Mouse (Mus musculus): ENCODE results near the gene Gm11733. TPM values are rescaled to one million over a fixed set of nuclear protein-coding genes. Genes with fewer than 3 reads are reported as not detected.

Gene Gm11733
- not detected for polyA plus RNA-seq (2012; fragmentation: generic; extraction: Trizol)
- long read RNA-seq, experiment 1, result 0 reads
- long read RNA-seq, experiment 2, result 0 reads

DNA sequence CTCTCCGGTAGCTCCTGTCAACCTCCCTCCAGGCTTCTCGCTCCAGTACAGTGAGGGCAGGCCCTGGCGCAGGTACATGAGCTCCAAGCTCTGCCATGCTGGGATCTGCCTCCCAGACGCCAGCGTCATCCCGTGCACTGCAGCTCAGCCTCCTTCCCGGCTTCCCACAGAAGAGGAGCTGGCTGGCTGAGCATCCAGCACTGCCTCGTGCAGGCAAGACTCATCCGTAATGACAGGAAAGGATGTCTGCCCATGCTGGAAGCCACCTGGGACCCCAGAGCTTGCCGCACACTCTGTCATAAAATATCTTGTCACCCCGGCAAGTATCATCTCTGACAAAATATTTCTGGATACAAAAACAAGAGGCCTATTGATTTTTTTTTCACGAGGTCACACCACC lies at the start of gene Gm11733:
Gm11733 (plus strand) TSS at position 171 of the 400 bp plus-strand sequence.
- no peak for TF ChIP-seq MAX (IDR thresholded peaks at IDR 0.05)
- no peak for TF ChIP-seq MYOD1 (IDR thresholded peaks at IDR 0.05; ENCODE audit: control insufficient read depth, insufficient read length, low read depth)
- Histone ChIP-seq H3K79me2 (ENCODE audit: control insufficient read depth, insufficient read depth) (no peaks in the 10 kb centered on the region), H3ac (ENCODE audit: control insufficient read depth, insufficient read length, low read depth) (no peak within 1 kb of the TSS), H3K79me3 (ENCODE audit: low read depth) (no peaks in the 10 kb centered on the region), H3K36me3 (ENCODE audit: control insufficient read depth, insufficient read depth) (no peaks in the 10 kb centered on the region), H3K27me3 (ENCODE audit: control insufficient read depth, insufficient read depth, insufficient read length) (peaks cover 44% of the 10 kb centered on the region), H3K4me3 (ENCODE audit: insufficient read depth, poor library complexity, severe bottlenecking) (no peak within 1 kb of the TSS)

DNA sequence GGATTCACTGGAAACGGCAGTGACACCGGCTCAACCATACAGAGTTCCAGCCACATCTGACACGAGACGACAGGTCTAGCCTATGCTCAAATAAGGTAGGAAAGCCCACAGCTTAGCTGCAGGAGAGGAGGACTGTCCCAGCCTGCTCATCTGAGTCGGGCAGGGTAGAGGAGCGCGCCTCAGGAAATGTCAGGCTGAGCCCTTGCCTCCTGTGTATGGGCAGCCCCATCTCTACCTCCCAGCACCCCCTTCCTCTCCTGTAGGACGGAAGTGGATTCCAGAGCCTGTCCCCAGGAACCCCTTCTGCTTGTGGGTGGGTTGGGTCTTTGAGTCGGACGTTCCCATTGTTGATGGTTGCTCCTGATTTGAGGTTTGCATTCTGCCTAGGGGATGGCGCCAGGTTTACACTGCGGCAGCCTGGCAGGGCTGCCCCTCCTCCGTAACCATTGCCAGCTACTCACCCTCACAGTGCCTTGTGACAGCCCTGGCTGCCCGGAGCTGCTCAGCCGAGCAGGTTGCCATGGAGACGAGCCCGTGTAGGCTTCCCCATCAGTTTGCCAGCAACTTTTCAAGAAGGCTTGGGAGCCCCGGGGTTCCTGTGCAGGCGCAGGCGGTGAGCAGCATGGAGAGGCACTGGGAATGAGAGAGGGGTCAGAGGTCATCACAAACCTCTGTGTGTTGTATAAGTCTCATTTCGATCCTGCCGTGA lies 47.6 kb upstream of the Gm11733 start:
- H3K27me3 ChIP-seq (ENCODE audit: control insufficient read depth, insufficient read depth, insufficient read length), result peaks cover 39% of the 10 kb centered on the region
- no peak overlapping the region for H3ac ChIP-seq (ENCODE audit: control insufficient read depth, insufficient read length, low read depth)
- no peak for TF ChIP-seq FOSL1 (IDR thresholded peaks at IDR 0.05; ENCODE audit: insufficient read depth, low read length, poor library complexity, severe bottlenecking)
- no peak for TF ChIP-seq MYOG (IDR thresholded peaks at IDR 0.05; ENCODE audit: control insufficient read depth, extremely low read depth, insufficient read length)
- no peak for TF ChIP-seq CTCF (IDR thresholded peaks at IDR 0.05; ENCODE audit: control insufficient read depth, insufficient read depth, insufficient read length)
- TF ChIP-seq MYOD1 (IDR thresholded peaks at IDR 0.05; ENCODE audit: control insufficient read depth, insufficient read length, low read depth), result no peak
- TF ChIP-seq CEBPB (IDR thresholded peaks at IDR 0.05; ENCODE audit: low read depth), result no peak
- TF ChIP-seq USF1 (IDR thresholded peaks at IDR 0.05; ENCODE audit: low read depth), result no peak
- no peak for TF ChIP-seq MAX (IDR thresholded peaks at IDR 0.05)
- H3K79me3 ChIP-seq (ENCODE audit: low read depth), result no peaks in the 10 kb centered on the region
- H3K4me3 ChIP-seq (ENCODE audit: insufficient read depth, poor library complexity, severe bottlenecking), result no peak overlapping the region
- H3K36me3 ChIP-seq (ENCODE audit: control insufficient read depth, insufficient read depth), result no peaks in the 10 kb centered on the region
- no peaks in the 10 kb centered on the region for H3K79me2 ChIP-seq (ENCODE audit: control insufficient read depth, insufficient read depth)

DNA sequence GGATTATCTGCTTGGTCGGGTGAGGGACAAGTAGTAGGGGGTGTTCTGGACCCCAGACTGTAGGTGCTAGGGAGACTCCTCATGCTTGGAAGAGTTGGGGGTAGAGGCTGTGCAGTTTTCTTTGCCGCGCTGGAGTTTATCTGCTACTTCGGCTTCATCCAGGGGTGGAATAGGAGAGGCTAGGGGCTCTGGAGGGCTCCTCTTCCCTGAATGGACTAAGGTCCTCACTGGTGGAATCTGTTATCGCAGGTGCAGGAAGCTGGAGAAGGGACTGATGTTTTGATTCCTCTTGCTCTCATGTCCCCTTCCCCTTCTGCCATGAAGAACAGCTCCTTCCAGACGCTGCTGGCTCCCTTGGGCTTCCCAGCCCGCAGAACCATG lies 47.1 kb upstream of the Gm11733 start:
- Histone ChIP-seq H3K27me3 (ENCODE audit: control insufficient read depth, insufficient read depth, insufficient read length) (peaks cover 35% of the 10 kb centered on the region), H3K79me3 (ENCODE audit: low read depth) (no peaks in the 10 kb centered on the region), H3K79me2 (ENCODE audit: control insufficient read depth, insufficient read depth) (no peaks in the 10 kb centered on the region), H3K36me3 (ENCODE audit: control insufficient read depth, insufficient read depth) (no peaks in the 10 kb centered on the region), H3K4me3 (ENCODE audit: insufficient read depth, poor library complexity, severe bottlenecking) (no peak overlapping the region), H3ac (ENCODE audit: control insufficient read depth, insufficient read length, low read depth) (no peak overlapping the region)
- TF ChIP-seq CTCF (IDR thresholded peaks at IDR 0.05; ENCODE audit: control insufficient read depth, insufficient read depth, insufficient read length), result no peak
- TF ChIP-seq FOSL1 (IDR thresholded peaks at IDR 0.05; ENCODE audit: insufficient read depth, low read length, poor library complexity, severe bottlenecking), result no peak
- TF ChIP-seq MAX (IDR thresholded peaks at IDR 0.05), result no peak
- no peak for TF ChIP-seq CEBPB (IDR thresholded peaks at IDR 0.05; ENCODE audit: low read depth)
- no peak for TF ChIP-seq MYOG (IDR thresholded peaks at IDR 0.05; ENCODE audit: control insufficient read depth, extremely low read depth, insufficient read length)

DNA sequence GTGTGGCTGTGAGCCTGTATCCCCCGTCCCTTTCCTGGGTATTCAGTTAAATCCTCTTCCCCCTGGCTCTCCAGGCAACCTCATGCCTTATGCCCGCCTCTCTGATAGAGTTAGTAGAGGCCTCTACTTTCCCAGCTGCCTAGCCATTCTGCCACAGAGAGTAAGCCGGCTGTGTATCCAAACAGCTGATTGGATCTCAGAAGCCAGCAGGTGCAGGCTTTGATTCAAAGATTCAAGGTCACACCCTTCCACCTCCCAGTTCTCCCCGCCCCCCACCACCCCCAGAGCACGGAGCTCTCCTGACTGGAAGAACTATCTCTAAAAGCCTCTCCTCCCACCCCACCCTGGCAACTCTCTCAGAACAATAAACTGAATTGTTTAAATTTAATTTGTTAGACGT lies 45.8 kb upstream of the Gm11733 start:
- Histone ChIP-seq H3K79me2 (ENCODE audit: control insufficient read depth, insufficient read depth) (no peaks in the 10 kb centered on the region), H3K4me3 (ENCODE audit: insufficient read depth, poor library complexity, severe bottlenecking) (no peak overlapping the region), H3ac (ENCODE audit: control insufficient read depth, insufficient read length, low read depth) (no peak overlapping the region), H3K79me3 (ENCODE audit: low read depth) (no peaks in the 10 kb centered on the region), H3K27me3 (ENCODE audit: control insufficient read depth, insufficient read depth, insufficient read length) (peaks cover 35% of the 10 kb centered on the region), H3K36me3 (ENCODE audit: control insufficient read depth, insufficient read depth) (no peaks in the 10 kb centered on the region)
- TF ChIP-seq USF1 (IDR thresholded peaks at IDR 0.05; ENCODE audit: low read depth) (no peak), MAX (IDR thresholded peaks at IDR 0.05) (no peak), MYOG (IDR thresholded peaks at IDR 0.05; ENCODE audit: control insufficient read depth, extremely low read depth, insufficient read length) (no peak), MYOD1 (IDR thresholded peaks at IDR 0.05; ENCODE audit: control insufficient read depth, insufficient read length, low read depth) (no peak)

DNA sequence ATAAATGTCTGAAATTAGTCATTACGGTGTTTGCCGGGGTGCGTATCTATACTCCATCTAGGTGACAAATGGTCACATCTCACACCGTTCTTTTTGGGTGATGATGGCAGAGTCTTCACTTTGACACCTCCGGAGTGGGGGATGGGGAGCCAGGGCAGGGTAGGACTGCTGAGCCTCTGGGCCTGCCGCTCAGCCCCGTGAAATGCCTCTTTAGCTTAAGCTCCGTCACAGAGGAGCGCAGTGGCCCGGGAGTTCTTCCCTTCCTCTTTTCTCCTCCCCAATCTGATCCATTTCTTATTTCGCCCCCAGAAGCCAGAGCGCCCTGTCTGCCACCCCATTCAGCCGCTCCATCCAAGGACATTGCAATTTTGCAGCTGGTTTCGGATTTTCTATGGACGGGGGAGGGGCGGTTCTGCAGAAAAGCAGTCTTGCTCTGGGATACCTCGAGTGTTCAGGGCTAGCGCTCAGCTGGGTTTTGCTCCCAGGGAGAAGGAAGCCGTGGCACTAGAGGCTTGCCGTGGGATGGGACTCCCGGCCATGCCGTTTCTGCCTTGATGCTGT lies 43.2 kb upstream of the Gm11733 start:
- Histone ChIP-seq H3ac (ENCODE audit: control insufficient read depth, insufficient read length, low read depth) (no peak overlapping the region), H3K36me3 (ENCODE audit: control insufficient read depth, insufficient read depth) (no peaks in the 10 kb centered on the region), H3K4me3 (ENCODE audit: insufficient read depth, poor library complexity, severe bottlenecking) (no peak overlapping the region), H3K79me2 (ENCODE audit: control insufficient read depth, insufficient read depth) (no peaks in the 10 kb centered on the region), H3K79me3 (ENCODE audit: low read depth) (no peaks in the 10 kb centered on the region), H3K27me3 (ENCODE audit: control insufficient read depth, insufficient read depth, insufficient read length) (peaks cover 28% of the 10 kb centered on the region)
- TF ChIP-seq FOSL1 (IDR thresholded peaks at IDR 0.05; ENCODE audit: insufficient read depth, low read length, poor library complexity, severe bottlenecking), result no peak
- TF ChIP-seq MYOD1 (IDR thresholded peaks at IDR 0.05; ENCODE audit: control insufficient read depth, insufficient read length, low read depth), result no peak

DNA sequence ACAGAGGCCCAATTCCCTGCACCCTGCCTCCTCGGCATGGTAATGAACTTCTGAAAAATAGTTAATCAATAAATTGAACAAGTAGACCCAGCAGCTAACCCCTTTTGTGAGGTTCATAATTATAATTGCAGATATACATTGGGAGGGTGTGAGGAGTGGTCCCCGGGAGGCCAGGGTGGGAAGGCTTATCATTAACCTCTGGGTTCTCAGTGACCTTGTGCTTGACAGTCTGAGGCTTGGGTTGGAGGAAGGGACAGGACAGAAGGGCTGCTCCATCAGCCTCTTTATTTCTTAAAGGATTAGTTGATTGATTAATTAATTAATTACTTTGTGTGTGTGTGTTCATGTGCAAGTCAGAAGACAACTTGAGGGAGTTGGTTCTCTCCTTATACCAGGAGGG lies 40.1 kb upstream of the Gm11733 start:
- TF ChIP-seq CEBPB (IDR thresholded peaks at IDR 0.05; ENCODE audit: low read depth) (no peak), FOSL1 (IDR thresholded peaks at IDR 0.05; ENCODE audit: insufficient read depth, low read length, poor library complexity, severe bottlenecking) (no peak), MYOG (IDR thresholded peaks at IDR 0.05; ENCODE audit: control insufficient read depth, extremely low read depth, insufficient read length) (no peak), USF1 (IDR thresholded peaks at IDR 0.05; ENCODE audit: low read depth) (no peak), CTCF (IDR thresholded peaks at IDR 0.05; ENCODE audit: control insufficient read depth, insufficient read depth, insufficient read length) (no peak), MAX (IDR thresholded peaks at IDR 0.05) (no peak), MYOD1 (IDR thresholded peaks at IDR 0.05; ENCODE audit: control insufficient read depth, insufficient read length, low read depth) (no peak)
- H3K27me3 ChIP-seq (ENCODE audit: control insufficient read depth, insufficient read depth, insufficient read length), result peaks cover 3% of the 10 kb centered on the region

More for the DNA sequence above, 40.1 kb upstream of the Gm11733 start:
- Histone ChIP-seq H3K79me2 (ENCODE audit: control insufficient read depth, insufficient read depth) (no peaks in the 10 kb centered on the region), H3K36me3 (ENCODE audit: control insufficient read depth, insufficient read depth) (no peaks in the 10 kb centered on the region), H3K4me3 (ENCODE audit: insufficient read depth, poor library complexity, severe bottlenecking) (no peak overlapping the region), H3ac (ENCODE audit: control insufficient read depth, insufficient read length, low read depth) (no peak overlapping the region), H3K79me3 (ENCODE audit: low read depth) (no peaks in the 10 kb centered on the region)
